Mouse (Mus musculus) hindbrain, embryonic 13.5 days (tissue): ENCODE measurements around the gene Ociad2. TPM values are rescaled to one million over a fixed set of nuclear protein-coding genes. Genes with fewer than 3 reads are reported as not detected.

Experiments
- ATAC-seq: fragments of 200-750 bp; cut with Nextera tagmentation; 2 replicates; pipeline ENCODE4 v1.8.0; 2017; ENCODE audit warnings: moderate TSS enrichment; ENCODE audit not compliant: low FRiP score
- H3K27ac ChIP-seq: fragments of 300-500 bp; sonication (generic); 2 replicates; pipeline ENCODE4 v1.5.1; 2015; ENCODE audit warnings: inconsistent platforms, mild to moderate bottlenecking, moderate library complexity
- H3K27me3 ChIP-seq: fragments of 300-500 bp; sonication (generic); 2 replicates; pipeline ENCODE4 v1.6.1; 2015; ENCODE audit warnings: mild to moderate bottlenecking, inconsistent platforms
- H3K36me3 ChIP-seq: fragments of 300-500 bp; sonication (generic); 2 replicates; pipeline ENCODE4 v1.6.1; 2015; ENCODE audit warnings: mild to moderate bottlenecking, inconsistent platforms
- H3K4me1 ChIP-seq: fragments of 300-500 bp; sonication (generic); replicated peaks from 2 replicates; pipeline ENCODE4 v1.6.1; 2015; ENCODE audit warnings: inconsistent platforms
- H3K4me2 ChIP-seq: fragments of 300-500 bp; sonication (generic); 2 replicates; pipeline ENCODE4 v1.6.1; 2015; ENCODE audit warnings: inconsistent platforms, mild to moderate bottlenecking, moderate library complexity
- H3K4me3 ChIP-seq: fragments of 300-500 bp; sonication (generic); 2 replicates; pipeline ENCODE4 v1.5.1; 2015; ENCODE audit warnings: mild to moderate bottlenecking, inconsistent platforms
- H3K9ac ChIP-seq: fragments of 300-500 bp; sonication (generic); 2 replicates; pipeline ENCODE4 v1.6.1; 2015; ENCODE audit warnings: mild to moderate bottlenecking, inconsistent platforms
- H3K9me3 ChIP-seq: fragments of 300-500 bp; sonication (generic); 2 replicates; pipeline ENCODE4 v1.6.1; 2016; ENCODE audit warnings: inconsistent platforms
- WGBS: fragments of 180-500 bp; shearing (Covaris S2); methylation state at CpG from one replicate; pipeline ENCODE4 v1.1.7; 2015; 5-methylcytosine and 5-hydroxymethylcytosine counted together
- polyA plus RNA-seq: library from polyadenylated mRNA; unstranded; fragments of >200 nt; fragmentation: Nextera tagmentation; extraction: Ambion mirVana; gene quantifications from 2 replicates; pipeline ENCODE4 v1.2.1, GENCODE M21; 2015

Gene Ociad2
- polyA plus RNA-seq, 1 experiment from 2014 or later: 20.2 TPM

GRCm38 (mm10) chr5:73368845-73369447 is 28.1 kb upstream of the Ociad2 start:
- Histone ChIP-seq H3K4me3 (no peak overlapping the region), H3K4me1 (no peaks in the 10 kb centered on the region), H3K36me3 (no peaks in the 10 kb centered on the region), H3K4me2 (no peak overlapping the region), H3K27ac (no peak overlapping the region), H3K9ac (no peak overlapping the region), H3K27me3 (no peaks in the 10 kb centered on the region), H3K9me3 (no peaks in the 10 kb centered on the region)
- ATAC-seq: no peak
- 82% methylated on average over 10 of the region's 10 CpGs for WGBS

- no peak overlapping the region for H3K4me3 ChIP-seq
- H3K9me3 ChIP-seq: no peaks in the 10 kb centered on the region
- WGBS: 85% methylated on average over 4 of the region's 4 CpGs
- no peak overlapping the region for H3K9ac ChIP-seq
- no peak for ATAC-seq
- no peaks in the 10 kb centered on the region for H3K27me3 ChIP-seq
- no peak overlapping the region for H3K4me2 ChIP-seq
- no peaks in the 10 kb centered on the region for H3K4me1 ChIP-seq
- no peak overlapping the region for H3K27ac ChIP-seq
- no peaks in the 10 kb centered on the region for H3K36me3 ChIP-seq
These were observed 27.1 kb upstream of the Ociad2 start for GRCm38 (mm10) chr5:73367906-73368305.

- H3K9ac ChIP-seq: no peak overlapping the region
- H3K27me3 ChIP-seq: peaks cover 5% of the 10 kb centered on the region; the same call in 1 of the 2 replicates
- H3K4me1 ChIP-seq: peaks cover 7% of the 10 kb centered on the region; the same call in 1 of the 2 replicates
- no peaks in the 10 kb centered on the region for H3K9me3 ChIP-seq
- H3K4me3 ChIP-seq: no peak overlapping the region
- H3K36me3 ChIP-seq: no peaks in the 10 kb centered on the region
- WGBS: 94% methylated on average over 2 of the region's 2 CpGs
- H3K27ac ChIP-seq: no peak overlapping the region
- no peak overlapping the region for H3K4me2 ChIP-seq
- no peak for ATAC-seq
These were observed 23.5 kb upstream of the Ociad2 start for GRCm38 (mm10) chr5:73364107-73364864.

- H3K27ac ChIP-seq: no peak overlapping the region
- no peak overlapping the region for H3K9ac ChIP-seq
- no peak overlapping the region for H3K4me2 ChIP-seq
- peaks cover 8% of the 10 kb centered on the region; the same call in 1 of the 2 replicates for H3K27me3 ChIP-seq
- H3K36me3 ChIP-seq: no peaks in the 10 kb centered on the region
- no peak overlapping the region for H3K4me3 ChIP-seq
- 85% methylated on average over 5 of the region's 5 CpGs for WGBS
- peaks cover 7% of the 10 kb centered on the region; the same call in 1 of the 2 replicates for H3K4me1 ChIP-seq
- no peaks in the 10 kb centered on the region for H3K9me3 ChIP-seq
- no peak for ATAC-seq
These were observed 22.0 kb upstream of the Ociad2 start for GRCm38 (mm10) chr5:73362791-73363190.

- WGBS: 87% methylated on average over 7 of the region's 7 CpGs
- H3K4me1 ChIP-seq: peaks cover 7% of the 10 kb centered on the region; the same call in 1 of the 2 replicates
- no peaks in the 10 kb centered on the region for H3K9me3 ChIP-seq
- no peaks in the 10 kb centered on the region for H3K36me3 ChIP-seq
- H3K4me2 ChIP-seq: no peak overlapping the region
- no peak overlapping the region for H3K4me3 ChIP-seq
- no peak overlapping the region for H3K9ac ChIP-seq
- peaks cover 8% of the 10 kb centered on the region; the same call in 1 of the 2 replicates for H3K27me3 ChIP-seq
- ATAC-seq: no peak
- no peak overlapping the region for H3K27ac ChIP-seq
These were observed 21.5 kb upstream of the Ociad2 start for GRCm38 (mm10) chr5:73362338-73362737.

- Histone ChIP-seq H3K9ac (no peak overlapping the region), H3K4me1 (peaks cover 7% of the 10 kb centered on the region; the same call in 1 of the 2 replicates), H3K9me3 (no peaks in the 10 kb centered on the region), H3K27ac (no peak overlapping the region), H3K4me3 (0 out of 2 replicates have a peak overlapping the region, but pooled peaks have one; percentile 14), H3K4me2 (peak overlapping the region; percentile 33), H3K27me3 (peaks cover 8% of the 10 kb centered on the region; the same call in 1 of the 2 replicates), H3K36me3 (no peaks in the 10 kb centered on the region)
- ATAC-seq: no peak
- 23% methylated on average over 12 of the region's 12 CpGs for WGBS
These were observed 19.4 kb upstream of the Ociad2 start for GRCm38 (mm10) chr5:73360240-73360639.

- 23% methylated on average over 12 of the region's 12 CpGs for WGBS
- ATAC-seq: no peak
- H3K4me3 ChIP-seq: peak overlapping the region; percentile 14; the same call in 1 of the 2 replicates
These were observed 18.9 kb upstream of the Ociad2 start for GRCm38 (mm10) chr5:73359752-73360141.

GRCm38 (mm10) chr5:73359134-73359751 is 18.4 kb upstream of the Ociad2 start:
- WGBS: 81% methylated on average over 6 of the region's 6 CpGs
- Histone ChIP-seq H3K4me3 (no peak overlapping the region), H3K27me3 (peaks cover 8% of the 10 kb centered on the region; the same call in 1 of the 2 replicates), H3K9me3 (no peaks in the 10 kb centered on the region), H3K36me3 (no peaks in the 10 kb centered on the region), H3K4me2 (peak overlapping the region; percentile 33), H3K9ac (no peak overlapping the region), H3K4me1 (peaks cover 13% of the 10 kb centered on the region), H3K27ac (no peak overlapping the region)
- ATAC-seq: no peak

More at GRCm38 (mm10) chr5:73359752-73360141, 18.9 kb upstream of the Ociad2 start:
- H3K4me2 ChIP-seq: peak overlapping the region; percentile 33
- H3K27me3 ChIP-seq: peaks cover 8% of the 10 kb centered on the region; the same call in 1 of the 2 replicates
- H3K36me3 ChIP-seq: no peaks in the 10 kb centered on the region
- no peak overlapping the region for H3K9ac ChIP-seq
- H3K9me3 ChIP-seq: no peaks in the 10 kb centered on the region
- peaks cover 8% of the 10 kb centered on the region for H3K4me1 ChIP-seq
- no peak overlapping the region for H3K27ac ChIP-seq

- Histone ChIP-seq H3K4me2 (no peak overlapping the region), H3K4me3 (no peak overlapping the region), H3K9ac (no peak overlapping the region), H3K27ac (no peak overlapping the region), H3K27me3 (peaks cover 8% of the 10 kb centered on the region; the same call in 1 of the 2 replicates), H3K9me3 (no peaks in the 10 kb centered on the region), H3K4me1 (peaks cover 22% of the 10 kb centered on the region), H3K36me3 (no peaks in the 10 kb centered on the region)
- ATAC-seq: no peak
- WGBS: 78% methylated on average over 5 of the region's 5 CpGs
These were observed 14.6 kb upstream of the Ociad2 start for GRCm38 (mm10) chr5:73355393-73355792.

- no peak for ATAC-seq
- H3K9me3 ChIP-seq: no peaks in the 10 kb centered on the region
- H3K27me3 ChIP-seq: 0 out of 2 replicates have a peak, but pooled peaks cover under 1% of the 10 kb centered on the region
- H3K4me1 ChIP-seq: peaks cover 19% of the 10 kb centered on the region; the same call in 1 of the 2 replicates
- no peak overlapping the region for H3K4me2 ChIP-seq
- H3K36me3 ChIP-seq: no peaks in the 10 kb centered on the region
- H3K4me3 ChIP-seq: no peak overlapping the region
- WGBS: 61% methylated on average over 3 of the region's 3 CpGs
- H3K9ac ChIP-seq: no peak overlapping the region
- 0 out of 2 replicates have a peak overlapping the region, but pooled peaks have one; percentile 40 for H3K27ac ChIP-seq
These were observed 13.2 kb upstream of the Ociad2 start for GRCm38 (mm10) chr5:73353978-73354377.

- Histone ChIP-seq H3K9ac (no peak overlapping the region), H3K36me3 (no peaks in the 10 kb centered on the region), H3K27ac (no peak overlapping the region), H3K9me3 (no peaks in the 10 kb centered on the region), H3K4me2 (no peak overlapping the region), H3K4me3 (no peak overlapping the region), H3K27me3 (no peaks in the 10 kb centered on the region), H3K4me1 (peaks cover 19% of the 10 kb centered on the region; the same call in 1 of the 2 replicates)
- 55% methylated on average over 7 of the region's 7 CpGs for WGBS
- 0 out of 2 replicates have a peak, but pooled peaks have one; percentile 46 for ATAC-seq
These were observed 12.7 kb upstream of the Ociad2 start for GRCm38 (mm10) chr5:73353519-73353918.

- H3K9ac ChIP-seq: no peak overlapping the region
- no peaks in the 10 kb centered on the region for H3K36me3 ChIP-seq
- no peaks in the 10 kb centered on the region for H3K9me3 ChIP-seq
- H3K27me3 ChIP-seq: no peaks in the 10 kb centered on the region
- 98% methylated on average over 1 of the region's 1 CpGs for WGBS
- peaks cover 19% of the 10 kb centered on the region; the same call in 1 of the 2 replicates for H3K4me1 ChIP-seq
- H3K4me3 ChIP-seq: no peak overlapping the region
- no peak overlapping the region for H3K27ac ChIP-seq
- H3K4me2 ChIP-seq: no peak overlapping the region
- ATAC-seq: no peak
These were observed 11.0 kb upstream of the Ociad2 start for GRCm38 (mm10) chr5:73351796-73352195.
